Mouse (Mus musculus) testis, adult 2 months (tissue): ENCODE data around the gene Exoc2. TPM values are rescaled to one million over a fixed set of nuclear protein-coding genes. Genes with fewer than 3 reads are reported as not detected.

Experiments
- H3K27ac ChIP-seq: fragments of 200-500 bp; 2 replicates; pipeline ENCODE4 v1.5.1; 2012; ENCODE audit warnings: low read depth, low read length; ENCODE audit not compliant: control insufficient read depth, insufficient read depth
- H3K27me3 ChIP-seq: fragments of 200-500 bp; 2 replicates; pipeline ENCODE4 v1.6.1; 2012; ENCODE audit warnings: mild to moderate bottlenecking, low read length, moderate library complexity; ENCODE audit not compliant: control insufficient read depth, insufficient read depth
- H3K36me3 ChIP-seq: fragments of 200-500 bp; 2 replicates; pipeline ENCODE4 v1.6.1; 2012; ENCODE audit warnings: mild to moderate bottlenecking, low read length; ENCODE audit not compliant: control insufficient read depth, insufficient read depth
- H3K4me1 ChIP-seq: fragments of 200-500 bp; 2 replicates; pipeline ENCODE4 v1.6.1; 2012; ENCODE audit warnings: low read length; ENCODE audit not compliant: control insufficient read depth, insufficient read depth
- H3K4me3 ChIP-seq: fragments of 200-500 bp; 2 replicates; pipeline ENCODE4 v1.5.1; 2012; ENCODE audit warnings: low read depth, mild to moderate bottlenecking, low read length, moderate library complexity, mixed read lengths; ENCODE audit not compliant: control insufficient read depth
- CTCF ChIP-seq: fragments of 200-500 bp; IDR thresholded peaks from 2 replicates; pipeline ENCODE4 v1.5.1; 2012; ENCODE audit warnings: low read depth, mild to moderate bottlenecking, inconsistent platforms, low read length, moderate library complexity; ENCODE audit not compliant: control insufficient read depth, insufficient read depth, insufficient replicate concordance
- POLR2A ChIP-seq: fragments of 200-500 bp; IDR thresholded peaks from 2 replicates; pipeline ENCODE4 v1.6.1; 2012; ENCODE audit warnings: low read depth, mild to moderate bottlenecking, inconsistent platforms, low read length, moderate library complexity; ENCODE audit not compliant: control insufficient read depth
- polyA plus RNA-seq: library from polyadenylated mRNA; depleted of rRNA; stranded (reverse); fragments of >200 nt; gene quantifications from 2 replicates; pipeline ENCODE4 v1.2.3, GENCODE M21; 2012

Exoc2 gene
- polyA plus RNA-seq, 1 experiment: 10.7 TPM

GRCm38 (mm10) chr13:30864042-30864441 is 109.9 kb downstream of the Exoc2 start:
- H3K4me3 ChIP-seq: no peak overlapping the region
- H3K36me3 ChIP-seq: no peaks in the 10 kb centered on the region; the same call in 1 of the 2 replicates
- no peaks in the 10 kb centered on the region for H3K4me1 ChIP-seq
- H3K27ac ChIP-seq: no peak overlapping the region
- H3K27me3 ChIP-seq: no peaks in the 10 kb centered on the region
- no peak for TF ChIP-seq POLR2A
- TF ChIP-seq CTCF: no peak

DNA sequence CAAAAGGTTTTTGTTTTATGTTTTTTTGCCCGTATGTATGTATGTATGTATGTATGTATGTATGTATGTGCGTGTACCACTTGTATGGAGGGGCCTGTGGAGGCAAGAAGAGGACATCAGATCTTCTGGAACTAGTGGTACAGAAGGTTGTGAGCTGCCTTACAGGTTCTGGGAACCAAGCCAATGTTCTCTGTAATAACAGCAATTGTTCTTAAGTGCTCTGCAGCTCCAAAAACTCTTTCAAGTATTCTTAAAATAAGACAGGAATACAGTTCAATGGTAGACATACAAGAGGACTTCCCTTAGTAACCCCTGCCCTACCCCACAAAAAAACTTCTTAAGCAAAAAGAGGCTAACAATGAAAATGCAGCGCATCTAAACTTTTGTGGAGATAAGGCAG is 115.5 kb downstream of the Exoc2 start:
- Histone ChIP-seq H3K36me3 (no peaks in the 10 kb centered on the region; the same call in 1 of the 2 replicates), H3K27me3 (no peaks in the 10 kb centered on the region), H3K27ac (no peak overlapping the region), H3K4me1 (no peaks in the 10 kb centered on the region), H3K4me3 (no peak overlapping the region)
- no peak for TF ChIP-seq POLR2A
- no peak for TF ChIP-seq CTCF

DNA sequence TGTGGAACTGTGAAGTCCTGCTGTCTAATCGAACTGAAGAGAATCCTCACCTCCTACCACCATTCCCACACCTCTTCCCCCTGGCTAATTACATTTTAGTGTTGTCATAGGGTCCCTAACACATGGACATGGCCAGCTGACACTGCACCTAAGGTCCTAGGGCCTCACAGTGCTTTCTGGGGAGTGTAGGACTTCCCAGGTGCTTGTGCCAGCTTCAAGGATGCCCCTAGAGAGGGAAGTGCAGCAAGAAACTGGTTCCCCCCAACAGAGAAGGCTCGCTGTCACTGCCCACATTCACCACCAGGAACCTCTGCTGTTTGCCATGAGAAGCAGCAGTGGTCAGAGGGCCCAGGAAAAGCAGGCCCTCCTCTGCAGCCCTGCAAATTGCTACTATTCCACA is 123.2 kb downstream of the Exoc2 start:
- H3K4me3 ChIP-seq: no peak overlapping the region
- H3K27ac ChIP-seq: no peak overlapping the region
- no peaks in the 10 kb centered on the region for H3K27me3 ChIP-seq
- H3K36me3 ChIP-seq: no peaks in the 10 kb centered on the region
- H3K4me1 ChIP-seq: no peaks in the 10 kb centered on the region
- no peak for TF ChIP-seq POLR2A
- no peak for TF ChIP-seq CTCF

DNA sequence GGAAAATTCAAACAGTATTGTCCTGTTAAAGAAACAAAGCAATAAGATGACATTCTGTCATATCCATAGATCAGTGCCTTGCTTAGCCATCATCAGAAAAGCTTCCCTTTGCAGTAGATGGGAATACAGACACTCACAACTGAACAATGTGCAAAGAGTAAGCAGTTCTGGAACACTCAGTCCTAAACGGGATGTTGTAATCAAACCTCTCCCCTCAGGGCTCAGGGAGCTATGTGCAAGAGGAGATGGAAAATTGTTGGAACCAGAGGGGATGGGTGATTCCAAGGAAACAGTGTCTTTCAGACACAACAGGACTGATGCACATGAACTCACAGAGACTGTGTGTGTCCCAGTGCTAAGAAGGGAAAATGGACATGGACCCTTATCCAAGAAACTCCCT is 125.9 kb downstream of the Exoc2 start:
- H3K4me1 ChIP-seq: no peaks in the 10 kb centered on the region
- no peak overlapping the region for H3K27ac ChIP-seq
- TF ChIP-seq CTCF (no peak), POLR2A (no peak)
- no peak overlapping the region for H3K4me3 ChIP-seq
- no peaks in the 10 kb centered on the region for H3K36me3 ChIP-seq
- no peaks in the 10 kb centered on the region for H3K27me3 ChIP-seq

GRCm38 (mm10) chr13:30846506-30846905 is 127.4 kb downstream of the Exoc2 start:
- Histone ChIP-seq H3K27ac (no peak overlapping the region), H3K4me1 (no peaks in the 10 kb centered on the region), H3K4me3 (no peak overlapping the region), H3K27me3 (no peaks in the 10 kb centered on the region), H3K36me3 (no peaks in the 10 kb centered on the region)
- TF ChIP-seq POLR2A (no peak), CTCF (no peak)

DNA sequence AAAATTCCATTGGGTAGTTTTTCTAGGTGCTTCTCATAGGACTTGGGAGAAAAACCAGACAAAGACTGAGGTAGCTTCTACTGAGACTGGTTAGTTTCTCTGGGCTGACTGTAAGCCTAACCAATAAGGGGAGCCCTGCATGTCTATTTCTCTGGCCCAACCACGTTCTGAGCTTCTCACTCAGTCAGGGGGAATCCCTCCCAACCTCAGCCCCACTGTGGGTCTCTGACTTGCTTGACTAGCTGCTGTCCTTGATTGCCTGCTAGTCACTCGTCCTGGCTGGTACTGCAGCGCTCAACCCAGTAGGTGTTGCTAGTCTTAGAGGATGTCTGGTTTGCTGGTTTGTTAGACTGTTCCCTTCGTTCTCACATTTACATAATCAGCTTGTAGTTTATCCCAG is 130.8 kb downstream of the Exoc2 start:
- H3K4me1 ChIP-seq: no peaks in the 10 kb centered on the region
- no peaks in the 10 kb centered on the region for H3K27me3 ChIP-seq
- TF ChIP-seq POLR2A (no peak), CTCF (no peak)
- no peak overlapping the region for H3K4me3 ChIP-seq
- no peak overlapping the region for H3K27ac ChIP-seq
- H3K36me3 ChIP-seq: no peaks in the 10 kb centered on the region

GRCm38 (mm10) chr13:30841843-30842242 is 132.1 kb downstream of the Exoc2 start:
- Histone ChIP-seq H3K4me3 (no peak overlapping the region), H3K27ac (no peak overlapping the region)
- TF ChIP-seq POLR2A (no peak), CTCF (no peak)

GRCm38 (mm10) chr13:30841306-30841705 is 132.6 kb downstream of the Exoc2 start:
- H3K27ac ChIP-seq: no peak overlapping the region
- no peaks in the 10 kb centered on the region for H3K27me3 ChIP-seq
- H3K4me3 ChIP-seq: no peak overlapping the region
- TF ChIP-seq CTCF: no peak
- no peak for TF ChIP-seq POLR2A
- no peaks in the 10 kb centered on the region for H3K4me1 ChIP-seq
- H3K36me3 ChIP-seq: no peaks in the 10 kb centered on the region

More at GRCm38 (mm10) chr13:30841843-30842242, 132.1 kb downstream of the Exoc2 start:
- no peaks in the 10 kb centered on the region for H3K27me3 ChIP-seq
- H3K36me3 ChIP-seq: no peaks in the 10 kb centered on the region
- no peaks in the 10 kb centered on the region for H3K4me1 ChIP-seq
